Mouse (Mus musculus) liver (tissue): Measurements from ENCODE around the gene Gm49320.

Experiments used
- DNase-seq: peaks from one replicate; pipeline ENCODE4 v3.0.0-alpha.2; 2020; ENCODE audit warnings: mixed read lengths

Gene Gm49320

DNA sequence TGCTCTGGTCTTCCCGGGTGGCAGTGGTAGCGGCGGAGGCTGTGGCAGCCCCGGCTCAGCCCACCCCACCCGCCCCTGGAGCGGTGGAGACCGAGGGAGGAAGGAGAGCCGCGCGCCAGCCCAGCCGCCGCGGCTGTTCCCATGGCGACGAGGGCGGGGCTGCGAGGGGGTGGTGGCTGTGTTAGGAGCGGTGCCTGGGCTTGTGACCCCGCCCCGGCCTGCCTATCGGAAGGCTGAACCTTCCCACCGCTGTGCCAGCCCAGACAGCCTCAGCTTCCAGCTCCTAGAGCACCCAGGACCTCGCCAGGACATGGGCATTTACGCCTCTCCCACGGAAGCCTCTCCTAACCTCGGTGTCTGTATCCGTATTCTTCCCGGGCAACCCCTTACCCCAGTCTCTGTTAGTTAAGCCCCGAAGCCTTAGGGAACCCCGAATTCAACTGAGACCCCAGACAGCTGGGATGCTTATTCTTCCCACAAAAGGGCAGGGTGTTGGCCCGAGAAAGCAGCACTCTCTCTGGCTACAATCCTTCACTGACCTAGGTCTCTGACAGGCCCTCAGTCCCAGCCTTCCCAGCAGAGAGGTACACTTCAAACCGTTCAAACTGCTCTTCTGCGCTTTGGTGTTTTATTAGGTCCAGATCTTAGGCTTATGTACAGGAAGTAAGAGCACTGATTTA, 20.6 kb downstream of the Gm49320 start, which contains the start of gene Ctxn1:
TSS of gene Ctxn1 (minus strand) at position 150 of the 680 bp plus-strand sequence.
- DNase-seq = peak; percentile 98

DNA sequence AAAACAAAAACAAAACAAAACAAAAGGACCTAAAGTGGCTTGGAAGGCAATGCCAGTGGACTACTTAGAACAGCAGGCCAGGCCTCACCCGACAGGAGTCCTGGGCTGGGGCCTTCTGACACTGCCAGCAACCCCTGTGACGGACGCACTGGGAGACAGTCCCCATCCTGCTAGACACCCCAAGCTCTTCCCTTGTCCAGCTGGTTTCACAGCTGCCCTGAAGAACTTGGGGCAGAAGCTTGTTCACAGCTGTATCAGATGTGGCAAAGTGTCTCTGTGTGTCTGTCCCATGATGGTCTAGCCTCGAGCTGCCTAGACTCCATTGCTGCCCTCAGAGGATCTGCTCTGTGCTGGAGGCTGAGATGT, 21.1 kb downstream of the Gm49320 start:
- DNase-seq = no peak

GRCm38 (mm10) chr8:4263105-4263791, 24.6 kb downstream of the Gm49320 start:
- no peak for DNase-seq

GRCm38 (mm10) chr8:4265160-4265914, 26.7 kb downstream of the Gm49320 start:
- DNase-seq = no peak

GRCm38 (mm10) chr8:4267627-4268026, 29.0 kb downstream of the Gm49320 start:
- DNase-seq = no peak

DNA sequence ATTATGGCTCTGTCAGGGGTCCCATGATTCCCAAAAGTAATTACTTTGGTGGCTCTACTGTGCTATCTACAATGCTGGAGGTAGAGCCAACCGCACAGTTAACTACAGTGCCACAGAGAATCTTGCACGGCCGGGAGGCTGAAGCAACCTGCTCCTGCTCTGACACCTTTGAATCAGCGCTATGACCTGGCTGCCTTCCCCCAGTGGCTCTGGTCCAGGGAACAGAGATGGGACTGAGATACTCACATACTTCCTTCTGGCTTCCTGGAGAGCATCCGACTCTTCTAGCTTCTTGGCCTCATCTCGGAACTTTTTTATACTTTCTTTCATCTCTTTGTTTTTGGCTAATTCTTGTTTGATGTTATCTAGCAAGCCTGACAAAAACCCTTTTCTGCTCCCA, 30.9 kb downstream of the Gm49320 start:
- no peak for DNase-seq

DNA sequence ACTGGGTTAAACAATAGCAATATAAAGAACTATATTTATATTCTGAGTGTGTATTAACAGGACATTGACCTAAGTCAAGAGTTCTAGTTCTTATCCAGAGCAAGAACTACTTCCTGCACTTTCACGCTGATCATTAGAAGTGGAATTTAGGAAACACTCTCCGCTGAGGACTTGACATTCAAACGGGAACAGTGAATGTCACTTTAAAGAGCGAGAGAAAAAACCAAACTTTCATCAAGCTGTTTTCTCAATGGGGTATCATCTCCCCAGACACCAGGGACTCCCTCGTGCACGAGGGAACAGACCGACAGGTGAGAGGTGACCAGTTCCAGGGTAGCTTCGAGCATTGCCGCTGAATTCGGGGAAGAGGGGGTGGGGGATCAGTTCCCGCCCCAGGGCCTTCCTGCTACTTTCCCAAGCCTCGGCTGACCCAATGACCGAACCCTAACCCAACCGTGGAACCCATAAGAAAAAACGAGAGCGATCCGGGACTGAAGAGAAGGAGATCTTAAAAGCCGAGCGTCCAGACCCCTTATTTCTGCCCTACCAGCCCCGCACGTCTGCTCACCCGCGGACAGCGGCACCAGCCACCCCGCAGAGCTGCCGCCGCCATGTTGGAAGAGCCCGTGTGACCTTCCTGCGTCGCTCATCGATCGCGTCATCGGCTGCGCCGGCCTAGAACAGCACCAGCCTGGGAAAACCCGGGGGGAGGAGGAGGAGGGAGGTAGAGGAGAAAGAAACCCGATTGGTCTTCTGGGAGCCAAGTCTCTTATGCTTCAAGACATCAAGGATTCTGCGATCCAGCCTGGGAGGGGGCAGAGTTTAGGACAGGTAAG, 36.8 kb downstream of the Gm49320 start, which contains the start of gene Timm44:
TSS of gene Timm44 (minus strand) at position 639 of the 836 bp plus-strand sequence.
- peak; percentile 93 for DNase-seq

GRCm38 (mm10) chr8:4276111-4276465, 37.4 kb downstream of the Gm49320 start:
- no peak for DNase-seq

- DNase-seq = no peak
Observed at GRCm38 (mm10) chr8:4292738-4293137, 54.1 kb downstream of the Gm49320 start.

DNA sequence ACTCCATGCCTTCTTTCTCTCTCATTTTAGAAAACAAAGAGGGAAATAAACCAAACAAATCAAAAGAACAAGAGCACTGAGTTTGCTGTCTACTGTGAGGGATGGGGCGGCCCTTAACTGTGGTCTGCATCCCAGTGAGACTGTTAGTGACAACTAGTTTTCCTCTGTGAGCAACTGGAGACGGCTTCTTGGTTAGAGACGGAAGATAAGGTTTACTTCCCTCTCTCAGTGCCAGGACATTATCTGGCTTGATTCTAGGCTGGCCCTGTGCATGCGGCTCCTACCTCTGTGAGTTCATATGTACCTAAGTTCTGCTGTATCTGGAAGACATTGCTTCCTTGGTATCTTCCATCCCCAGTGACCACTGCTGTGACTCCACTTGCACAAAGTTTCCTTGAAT, 59.2 kb downstream of the Gm49320 start:
- DNase-seq = no peak
